In the genomic region with DNA sequence AGATGAGACGGTGACA, we compare ENCODE assay signal across 8 mouse cellular contexts. TPM values are rescaled to one million over a fixed set of nuclear protein-coding genes. Genes with fewer than 3 reads are reported as not detected.
DNase-seq lines count a peak whose midpoint lies in the region; ATAC-seq lines count a peak whose summit lies in the region.

A gene (plus strand): TSS at position 8 of the 16 bp plus-strand sequence.

- H3K4me1 ChIP-seq in embryonic facial prominence, embryonic 14.5 days (ENCODE audit: control insufficient read depth, insufficient read depth, low read length) = peaks cover 6% of the 10 kb centered on the region; the same call in 1 of the 2 replicates
- H3K4me1 ChIP-seq in hindbrain, embryonic 16.5 days (ENCODE audit: control insufficient read depth, insufficient read depth, low read depth, low read length) = peaks cover 13% of the 10 kb centered on the region

- DNase-seq in left cerebral cortex, adult 18-20 months (ENCODE audit: low spot score in 2 of 2) = no peak
- no peak for DNase-seq in left cerebral cortex, adult 9 months (ENCODE audit: low spot score in 2 of 2)
- DNase-seq in embryonic facial prominence, embryonic 14.5 days (ENCODE audit: low spot score) = no peak
- DNase-seq in urinary bladder, postnatal 14 days (ENCODE audit: low spot score) = no peak
- no peak for DNase-seq in spleen, postnatal 36 days (ENCODE audit: low spot score in 2 of 2)

- H3K9ac ChIP-seq in embryonic facial prominence, embryonic 14.5 days (ENCODE audit: low read depth, low read length) = peak within 1 kb of the TSS; percentile 85
- peak within 1 kb of the TSS; percentile 93 for H3K9ac ChIP-seq in hindbrain, embryonic 16.5 days (ENCODE audit: low read depth, low read length)

- peaks cover 30% of the 10 kb centered on the region for H3K36me3 ChIP-seq in embryonic facial prominence, embryonic 14.5 days (ENCODE audit: control insufficient read depth, insufficient read depth, low read length)
- no peaks in the 10 kb centered on the region for H3K36me3 ChIP-seq in hindbrain, embryonic 16.5 days (ENCODE audit: control insufficient read depth, insufficient read depth, low read length)
- 0 out of 2 replicates have a peak, but pooled peaks cover under 1% of the 10 kb centered on the region for H3K36me3 ChIP-seq in macrophage (ENCODE audit: inconsistent target)

- peak within 1 kb of the TSS; percentile 82 for H3K4me3 ChIP-seq in embryonic facial prominence, embryonic 14.5 days (ENCODE audit: low read depth, low read length)
- peak within 1 kb of the TSS; percentile 84 for H3K4me3 ChIP-seq in hindbrain, embryonic 16.5 days (ENCODE audit: low read length)
- peak within 1 kb of the TSS; percentile 37 for H3K4me3 ChIP-seq in macrophage (ENCODE audit: inconsistent target)

- no peaks in the 10 kb centered on the region for H3K9me3 ChIP-seq in embryonic facial prominence, embryonic 14.5 days (ENCODE audit: control insufficient read depth, low read length)
- H3K9me3 ChIP-seq in hindbrain, embryonic 16.5 days (ENCODE audit: control insufficient read depth, low read length) = no peaks in the 10 kb centered on the region

- peak within 1 kb of the TSS; percentile 91 for H3K27ac ChIP-seq in embryonic facial prominence, embryonic 14.5 days (replicated peaks; ENCODE audit: low read depth, low read length)
- H3K27ac ChIP-seq in hindbrain, embryonic 16.5 days (ENCODE audit: low read depth, low read length) = peak within 1 kb of the TSS; percentile 89
- peak within 1 kb of the TSS; percentile 66 for H3K27ac ChIP-seq in macrophage

- WGBS in embryonic facial prominence, embryonic 14.5 days = no CpG with 5 or more reads among the region's 1 CpGs
- WGBS in hindbrain, embryonic 16.5 days = 0% methylated on average over 1 of the region's 1 CpGs
- no CpG with 5 or more reads among the region's 1 CpGs for WGBS in macrophage (ENCODE audit: missing documents)

- H3K4me2 ChIP-seq in embryonic facial prominence, embryonic 14.5 days (ENCODE audit: low read depth, low read length) = peak within 1 kb of the TSS; percentile 87
- H3K4me2 ChIP-seq in hindbrain, embryonic 16.5 days (ENCODE audit: low read length) = peak within 1 kb of the TSS; percentile 76

- H3K27me3 ChIP-seq in embryonic facial prominence, embryonic 14.5 days (replicated peaks; ENCODE audit: control insufficient read depth, insufficient read depth, low read length) = no peaks in the 10 kb centered on the region
- H3K27me3 ChIP-seq in hindbrain, embryonic 16.5 days (replicated peaks; ENCODE audit: control insufficient read depth, insufficient read depth, low read length) = no peaks in the 10 kb centered on the region

- no peaks in the 10 kb centered on the region for H3K79me2 ChIP-seq in macrophage (ENCODE audit: inconsistent target)

- ATAC-seq in embryonic facial prominence, embryonic 14.5 days (ENCODE audit: low read depth) = no peak
- ATAC-seq in hindbrain, embryonic 16.5 days = no peak
- no peak for ATAC-seq in CD4-positive, CD25-positive, alpha-beta regulatory T cell, adult 4 months

RNA-seq across cellular contexts. Expression of the gene that starts here (rescaled TPM):
- total RNA-seq in left cerebral cortex, adult 18-20 months (2021) = 100 to 1,000 TPM; 186 to 201 TPM
- 7.2 and 7.6 TPM in 2 replicates for polyA plus RNA-seq in embryonic facial prominence, embryonic 14.5 days (2014; fragmentation: Nextera tagmentation; extraction: Ambion mirVana)
- 2.9 and 3.5 TPM in 2 replicates for polyA plus RNA-seq in hindbrain, embryonic 16.5 days (2015; fragmentation: Nextera tagmentation; extraction: Ambion mirVana)
- total RNA-seq in macrophage (2018; cell fraction: chromatin; rRNA removed) = 1 to 10 TPM in 2 of 26 experiments, under 1 TPM in 2, not detected in 22; 0.22 to 3.4 (median 0.92) TPM
- total RNA-seq in macrophage (2018; cell fraction: cytosol; rRNA removed) = under 1 TPM; 0.03 to 0.60 (median 0.14) TPM
- total RNA-seq in macrophage (2018; cell fraction: nucleus; rRNA removed) = under 1 TPM in 16 of 26 experiments, not detected in 10; 0.12 to 0.49 (median 0.28) TPM
- polyA plus RNA-seq in macrophage (2018) = 0.15 to 0.32 TPM (median 0.31 TPM) in 3 replicates
- polyA plus RNA-seq in CD4-positive, CD25-positive, alpha-beta regulatory T cell, adult 4 months (2017; shearing (Covaris generic)) = not detected
